Mouse (Mus musculus) cortical plate, adult 2 months (tissue): ENCODE data around the gene Glo1.

Experiments used
- CTCF ChIP-seq: fragments of 200-500 bp; IDR thresholded peaks from 2 replicates; pipeline ENCODE4 v1.5.1; 2011; ENCODE audit warnings: mild to moderate bottlenecking, control low read depth, low read length; ENCODE audit not compliant: insufficient read depth; ENCODE audit errors: extremely low read depth
- POLR2A ChIP-seq: fragments of 200-500 bp; IDR thresholded peaks from 2 replicates; pipeline ENCODE4 v1.6.1; 2011; ENCODE audit warnings: mild to moderate bottlenecking, low read length, control low read depth; ENCODE audit not compliant: insufficient read depth; ENCODE audit errors: extremely low read depth

DNA sequence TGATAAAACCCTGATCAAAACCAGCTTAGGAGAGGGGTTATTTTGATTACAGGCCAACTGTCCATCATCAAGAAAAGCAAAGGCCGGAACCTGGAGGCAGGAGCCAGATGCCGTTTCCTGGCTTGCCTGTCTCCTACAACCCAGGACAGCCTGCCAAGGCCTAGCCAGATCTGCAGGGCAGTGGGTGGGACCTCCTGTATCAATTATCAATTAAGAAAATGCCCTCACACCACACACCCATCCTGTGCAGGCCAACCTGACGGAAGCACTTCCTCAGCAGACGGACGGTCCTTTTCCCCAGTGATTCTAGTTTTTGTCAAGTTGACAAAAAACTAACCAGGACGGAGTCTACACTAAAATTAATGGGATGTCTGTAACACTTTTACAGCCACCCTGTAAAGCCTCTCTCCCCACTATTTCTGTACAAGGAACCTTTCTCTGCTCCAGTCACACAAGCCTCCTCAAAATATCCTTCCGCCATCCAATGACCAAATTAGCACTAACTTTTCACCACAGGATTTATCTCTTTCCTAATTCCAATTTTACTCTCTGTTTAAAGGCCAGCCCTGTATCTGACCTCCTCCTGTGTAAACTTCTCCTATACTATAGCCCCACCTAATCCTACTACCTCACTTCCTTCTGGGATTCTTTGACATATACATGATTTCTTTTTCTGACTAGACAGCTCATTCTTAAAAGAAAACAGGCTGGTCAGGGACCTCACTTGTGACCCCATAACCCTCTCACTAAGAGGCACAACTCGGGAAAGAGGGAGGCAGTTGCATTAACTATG, 52.5 kb downstream of the Glo1 start:
- TF ChIP-seq CTCF, result no peak
- TF ChIP-seq POLR2A, result no peak
